Mouse (Mus musculus) cerebellum, postnatal 14 days (tissue): ENCODE data around the gene Bbs9.

Experiments
- DNase-seq, 2 experiments: peaks; one replicate each; pipeline ENCODE4 v3.0.0; 2021; ENCODE audit warnings: mixed read lengths in 2 of 2

The Bbs9 gene

GRCm38 (mm10) chr9:22640683-22641431, 165.3 kb downstream of the Bbs9 start:
- no peak for DNase-seq

GRCm38 (mm10) chr9:22645844-22646390, 170.4 kb downstream of the Bbs9 start:
- no peak for DNase-seq

GRCm38 (mm10) chr9:22646461-22646860, 170.9 kb downstream of the Bbs9 start:
- no peak for DNase-seq

GRCm38 (mm10) chr9:22648163-22648562, 172.6 kb downstream of the Bbs9 start:
- no peak for DNase-seq

GRCm38 (mm10) chr9:22649606-22650005, 174.1 kb downstream of the Bbs9 start:
- DNase-seq, result no peak

- no peak for DNase-seq
Observed at GRCm38 (mm10) chr9:22650781-22651180, 175.3 kb downstream of the Bbs9 start.

- DNase-seq, result peak in 1 of 2 experiments; percentile 10
Observed at GRCm38 (mm10) chr9:22651619-22652018, 176.1 kb downstream of the Bbs9 start.

- DNase-seq, result no peak
Observed at GRCm38 (mm10) chr9:22654726-22655393, 179.3 kb downstream of the Bbs9 start.

GRCm38 (mm10) chr9:22657216-22657615, 181.7 kb downstream of the Bbs9 start:
- DNase-seq, result no peak

- no peak for DNase-seq
Observed at GRCm38 (mm10) chr9:22665155-22665554, 189.6 kb downstream of the Bbs9 start.

- DNase-seq, result no peak
Observed at GRCm38 (mm10) chr9:22672937-22673336, 197.4 kb downstream of the Bbs9 start.

- no peak for DNase-seq
Observed at GRCm38 (mm10) chr9:22677132-22677829, 201.8 kb downstream of the Bbs9 start.

GRCm38 (mm10) chr9:22677997-22678396, 202.5 kb downstream of the Bbs9 start:
- DNase-seq, result no peak

GRCm38 (mm10) chr9:22678496-22678895, 203.0 kb downstream of the Bbs9 start:
- DNase-seq, result no peak

- DNase-seq, result no peak
Observed at GRCm38 (mm10) chr9:22679485-22679884, 204.0 kb downstream of the Bbs9 start.

GRCm38 (mm10) chr9:22680031-22680430, 204.5 kb downstream of the Bbs9 start:
- DNase-seq, result peak in 1 of 2 experiments; percentile 9

GRCm38 (mm10) chr9:22680484-22680883, 205.0 kb downstream of the Bbs9 start:
- peak; percentile 37 to 38 for DNase-seq

GRCm38 (mm10) chr9:22683786-22684185, 208.3 kb downstream of the Bbs9 start:
- DNase-seq, result no peak

- DNase-seq, result no peak
Observed at GRCm38 (mm10) chr9:22686765-22687472, 211.4 kb downstream of the Bbs9 start.

GRCm38 (mm10) chr9:22690234-22690633, 214.7 kb downstream of the Bbs9 start:
- DNase-seq, result no peak

GRCm38 (mm10) chr9:22695392-22695791, 219.9 kb downstream of the Bbs9 start:
- no peak for DNase-seq

GRCm38 (mm10) chr9:22696809-22697374, 221.4 kb downstream of the Bbs9 start:
- no peak for DNase-seq
